Mouse (Mus musculus) embryo, embryonic 9.5 days (tissue): ENCODE results near the gene Rgl2.
"Not testable (repeated sequence)": the region's sequence is repeated elsewhere in the genome, so short reads cannot be mapped to it uniquely, and the experiment has no call there.

Source experiments
- DNase-seq: peaks from one replicate; pipeline ENCODE4 v3.0.0-alpha.2; 2017; ENCODE audit errors: extremely low spot score

The Rgl2 gene

DNA sequence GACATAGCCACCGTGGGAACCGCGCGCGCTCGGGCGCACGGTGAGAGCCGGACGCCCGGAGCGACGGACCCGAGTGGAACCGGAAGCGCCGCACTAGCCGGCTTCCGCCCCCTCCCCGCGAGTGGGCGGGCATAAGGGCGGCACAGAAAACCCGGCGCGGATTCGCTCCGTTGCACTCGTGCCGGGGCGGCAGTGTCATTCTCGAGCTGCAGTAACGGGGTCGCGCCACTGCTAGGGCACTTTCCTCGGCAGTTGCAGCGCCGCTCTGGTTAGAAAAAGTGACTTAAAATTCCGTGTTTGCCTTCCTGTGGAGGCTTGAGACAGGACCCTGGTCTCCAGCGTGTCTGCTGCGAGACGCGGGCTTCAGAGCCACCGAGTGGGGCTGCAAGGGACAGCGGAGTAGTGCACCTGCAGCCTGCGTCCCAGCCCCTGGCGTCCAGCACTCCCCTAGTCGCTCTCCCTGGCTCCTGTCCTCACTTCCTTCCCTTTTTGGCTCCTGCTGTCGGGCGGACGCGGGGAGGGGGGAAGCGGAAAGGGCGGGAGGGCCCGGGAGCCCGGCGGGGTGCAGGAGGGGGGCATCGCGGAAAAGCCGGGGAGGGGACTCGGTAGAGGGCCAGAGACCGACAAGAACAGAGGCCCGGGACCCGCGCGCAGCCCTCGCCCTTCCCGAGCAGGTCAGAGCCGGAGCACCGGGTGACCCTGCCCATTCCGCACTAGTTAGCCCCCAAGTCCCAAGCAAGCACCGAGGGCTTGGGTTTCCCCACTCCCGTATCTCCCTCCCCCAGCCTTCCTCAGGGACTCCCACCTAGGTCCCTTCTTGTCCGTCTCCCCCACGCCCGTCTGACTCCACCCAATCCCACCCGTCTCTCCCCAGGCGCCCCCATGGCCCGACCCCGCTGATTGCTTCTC lies at the start of gene Rgl2:
Rgl2 (plus strand) TSS at position 173 of the 909 bp plus-strand sequence.
- peak; percentile 97 for DNase-seq

DNA sequence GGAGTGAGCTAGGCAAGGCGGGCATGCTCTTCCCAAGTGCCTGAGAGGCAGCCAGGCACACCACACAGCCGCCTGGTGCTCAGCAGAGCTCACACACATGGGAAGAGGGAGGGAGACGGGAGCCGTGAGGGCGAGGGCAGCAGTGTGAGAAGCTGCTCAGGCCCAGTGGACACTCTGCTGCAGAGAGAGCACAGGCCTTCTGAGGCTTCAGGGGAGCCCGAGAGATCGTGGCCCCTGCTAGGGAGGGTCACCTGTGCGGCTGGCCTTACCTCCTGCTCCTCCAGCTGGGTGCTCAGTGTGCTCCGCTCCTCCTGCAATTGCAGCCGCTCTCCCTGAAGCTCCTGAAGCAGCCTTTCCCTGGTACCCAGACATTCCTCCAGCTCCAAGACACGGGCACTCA lies 45.0 kb upstream of the Rgl2 start:
- not testable (repeated sequence) for DNase-seq

DNA sequence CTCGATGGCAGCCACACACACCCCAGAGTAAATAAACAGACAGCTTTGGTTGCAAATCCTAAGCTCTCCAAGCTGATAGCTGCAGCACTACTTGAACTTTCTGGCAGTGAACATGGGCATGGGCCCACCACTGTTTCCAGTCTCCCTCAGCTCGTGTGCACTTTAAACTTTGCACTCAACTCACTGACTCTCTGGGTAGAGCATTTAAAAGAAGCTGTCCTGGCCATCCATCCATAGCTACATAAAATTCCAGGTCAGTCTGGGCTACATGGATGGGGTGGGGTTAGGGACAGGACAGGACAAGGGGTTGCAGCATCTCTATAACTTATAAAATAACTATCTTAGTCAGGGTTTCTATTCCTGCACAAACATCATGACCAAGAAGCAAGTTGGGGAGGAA lies 41.5 kb upstream of the Rgl2 start:
- not testable (repeated sequence) for DNase-seq

DNA sequence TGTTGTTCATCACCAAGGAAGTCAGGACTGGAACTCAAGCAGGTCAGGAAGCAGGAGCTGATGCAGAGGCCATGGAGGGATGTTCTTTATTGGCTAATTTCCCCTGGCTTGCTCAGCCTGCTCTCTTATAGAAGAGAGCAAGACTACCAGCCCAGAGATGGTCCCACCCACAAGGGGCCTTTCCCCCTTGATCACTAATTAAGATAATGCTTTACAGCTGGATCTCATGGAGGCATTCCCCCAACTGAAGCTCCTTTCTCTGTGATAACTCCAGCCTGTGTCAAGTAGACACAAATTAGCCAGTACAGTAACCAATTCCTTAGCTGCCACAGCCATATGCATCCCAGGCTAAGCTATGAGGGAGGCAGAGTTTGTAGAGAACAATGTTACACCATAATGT lies 41.1 kb upstream of the Rgl2 start:
- not testable (repeated sequence) for DNase-seq

DNA sequence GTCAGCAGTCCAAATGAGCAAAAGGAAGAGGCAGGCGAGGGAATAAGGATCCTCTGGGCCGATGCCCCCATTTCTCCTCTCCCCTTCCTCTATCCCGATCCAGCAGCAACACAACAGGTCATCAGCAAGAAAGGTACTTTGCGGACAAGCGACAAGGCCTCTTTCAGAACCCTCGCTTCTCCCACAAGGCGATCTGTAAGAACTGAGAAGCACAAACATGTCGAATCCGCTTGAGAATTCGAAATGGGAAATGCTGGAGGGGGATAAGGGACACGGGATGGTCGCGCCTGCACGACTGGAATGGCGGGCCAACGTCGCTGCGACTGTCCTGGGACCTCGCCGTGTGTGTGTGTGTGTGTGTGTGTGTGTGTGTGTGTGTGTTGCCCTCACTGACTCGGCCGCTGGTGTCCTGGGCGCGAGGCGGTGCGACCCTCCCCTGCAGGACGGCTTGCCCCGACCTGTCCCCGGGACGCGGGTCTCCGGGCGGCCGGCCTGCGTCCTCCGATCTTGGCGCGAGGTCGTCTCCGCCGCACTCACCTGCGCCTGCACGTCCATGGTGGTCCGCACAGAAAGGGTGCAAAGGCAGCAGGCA lies 39.3 kb upstream of the Rgl2 start:
- not testable (repeated sequence) for DNase-seq

DNA sequence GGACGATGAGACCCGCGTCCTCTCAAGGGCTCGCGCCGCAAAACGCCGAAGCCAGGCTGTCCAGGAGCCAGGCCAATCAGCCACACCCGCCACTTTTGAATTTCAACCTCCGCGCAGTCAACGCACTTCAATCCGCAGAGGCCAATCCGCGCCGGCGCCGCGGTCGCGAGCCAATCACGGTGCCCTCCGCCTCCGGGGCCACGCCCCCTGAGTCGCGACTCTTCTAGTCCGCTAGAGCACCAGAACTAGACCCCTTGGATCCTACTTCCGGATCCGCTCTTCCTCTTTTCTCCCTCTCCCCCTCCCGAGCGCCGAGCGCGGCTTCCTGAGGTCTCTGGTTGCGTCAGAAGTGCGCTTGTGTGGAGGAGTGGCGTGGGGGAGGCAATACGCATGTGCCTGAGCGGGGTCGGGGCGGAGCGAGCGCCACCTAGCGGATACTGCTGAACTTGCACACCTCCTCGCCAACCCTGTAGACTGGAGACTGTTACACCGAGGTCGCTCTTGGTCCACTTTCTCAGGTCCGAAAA lies 38.7 kb upstream of the Rgl2 start, which contains the start of gene Kifc1:
Kifc1 (minus strand) TSS at position 129 of the 527 bp plus-strand sequence.
- peak; percentile 100 for DNase-seq

DNA sequence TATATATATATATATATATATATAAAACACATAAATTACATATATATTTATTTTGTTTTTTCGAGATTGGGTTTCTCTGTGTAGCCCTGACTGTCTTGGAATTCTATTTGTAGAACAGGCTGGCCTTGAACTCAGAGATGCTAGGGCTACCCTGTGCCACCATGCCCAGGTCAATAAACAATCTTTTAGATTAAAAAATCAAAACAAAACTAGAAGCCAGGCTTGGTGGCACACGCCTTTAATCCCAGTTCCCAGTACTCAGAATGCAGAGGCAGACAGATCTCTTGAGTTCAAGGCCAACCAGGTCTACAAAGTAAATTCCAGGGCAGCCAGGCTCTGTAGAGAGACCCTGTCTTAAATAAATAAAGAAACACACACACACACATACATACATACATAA lies 38.0 kb upstream of the Rgl2 start:
- DNase-seq = no peak

DNA sequence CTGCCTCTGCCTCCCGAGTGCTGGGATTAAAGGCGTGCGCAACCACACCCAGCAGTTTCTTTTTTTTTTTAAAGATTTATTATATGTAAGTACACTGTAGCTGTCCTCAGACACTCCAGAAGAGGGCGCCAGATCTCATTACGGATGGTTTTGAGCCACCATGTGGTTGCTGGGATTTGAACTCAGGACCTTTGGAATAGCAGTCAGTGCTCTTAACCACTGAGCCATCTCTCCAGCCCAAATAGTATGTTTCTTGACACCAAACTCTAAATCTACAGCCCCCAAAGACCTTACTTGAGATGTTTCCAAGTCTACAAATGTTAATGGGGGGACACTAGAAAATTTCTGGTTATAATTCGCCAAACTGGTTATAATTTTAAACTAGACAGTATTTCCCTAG lies 37.5 kb upstream of the Rgl2 start:
- DNase-seq = not testable (repeated sequence)

DNA sequence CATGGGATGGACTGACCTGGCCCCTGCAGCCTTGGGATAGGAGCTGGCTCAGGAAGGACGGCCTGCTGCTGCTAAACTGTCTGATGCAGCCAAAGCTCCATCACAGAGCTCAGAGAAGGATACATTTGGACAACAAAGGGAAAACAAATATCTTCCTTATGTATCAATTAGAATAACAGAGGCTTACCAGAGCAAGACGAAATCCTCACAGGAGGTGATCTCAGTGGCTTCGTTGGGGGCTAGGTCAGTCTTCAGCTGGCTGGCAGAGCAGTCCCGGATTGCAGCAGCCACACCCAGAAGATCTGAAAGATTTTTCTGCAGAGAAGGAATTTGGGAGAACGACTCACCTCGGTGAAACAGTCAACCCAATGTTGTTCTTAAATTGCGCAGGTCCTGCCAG lies 36.9 kb upstream of the Rgl2 start:
- no peak for DNase-seq

DNA sequence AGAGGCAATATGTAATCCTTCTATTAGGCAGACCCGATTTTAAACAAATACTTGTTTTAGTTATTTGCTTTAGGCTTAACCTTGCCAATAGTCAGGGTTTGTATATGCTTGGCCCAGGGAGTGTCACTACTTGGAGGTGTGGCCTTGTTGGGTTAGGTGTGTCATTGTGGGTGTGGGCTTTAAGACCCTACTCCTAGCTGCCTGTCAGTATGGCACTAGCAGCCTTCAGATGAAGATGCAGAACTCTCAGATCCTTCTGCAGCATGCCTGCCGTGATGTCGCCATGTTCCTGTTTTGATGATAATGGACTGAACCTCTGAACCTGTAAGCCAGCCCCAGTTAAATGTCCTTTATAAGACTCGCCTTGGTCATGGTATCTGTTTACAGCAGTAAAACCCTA lies 36.3 kb upstream of the Rgl2 start:
- DNase-seq = not testable (repeated sequence)

DNA sequence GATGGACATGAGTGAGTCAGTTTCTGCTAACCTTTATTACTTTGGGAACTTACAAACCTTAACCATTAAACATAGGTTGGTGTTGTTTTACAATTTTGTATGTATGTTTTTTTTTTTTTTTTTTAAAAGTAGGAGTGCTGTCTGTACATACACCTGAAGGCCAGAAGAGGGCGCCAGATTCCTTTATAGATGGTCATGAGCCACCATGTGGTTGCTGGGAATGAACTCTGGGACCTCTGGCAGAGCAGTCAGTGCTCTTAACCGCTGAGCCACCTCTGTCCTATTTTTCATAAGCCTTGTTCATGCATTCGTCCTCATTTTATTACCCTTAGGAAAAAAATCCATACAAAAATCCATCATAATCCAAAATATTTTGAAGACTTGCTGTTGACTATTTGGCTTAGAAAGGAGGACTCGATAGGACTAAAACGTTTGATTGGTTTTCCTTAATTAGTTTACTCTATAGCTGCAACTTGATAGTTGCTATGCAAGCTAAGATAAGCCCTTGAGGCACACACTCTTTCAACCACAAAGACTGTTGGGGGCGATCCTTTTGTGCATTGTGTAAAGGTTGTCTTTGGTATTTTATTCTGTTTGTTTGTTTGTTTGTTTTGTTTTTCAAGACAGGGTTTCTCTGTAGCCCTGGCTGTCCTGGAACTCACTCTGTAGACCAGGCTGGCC lies 32.1 kb upstream of the Rgl2 start:
- peak; percentile 45 for DNase-seq

DNA sequence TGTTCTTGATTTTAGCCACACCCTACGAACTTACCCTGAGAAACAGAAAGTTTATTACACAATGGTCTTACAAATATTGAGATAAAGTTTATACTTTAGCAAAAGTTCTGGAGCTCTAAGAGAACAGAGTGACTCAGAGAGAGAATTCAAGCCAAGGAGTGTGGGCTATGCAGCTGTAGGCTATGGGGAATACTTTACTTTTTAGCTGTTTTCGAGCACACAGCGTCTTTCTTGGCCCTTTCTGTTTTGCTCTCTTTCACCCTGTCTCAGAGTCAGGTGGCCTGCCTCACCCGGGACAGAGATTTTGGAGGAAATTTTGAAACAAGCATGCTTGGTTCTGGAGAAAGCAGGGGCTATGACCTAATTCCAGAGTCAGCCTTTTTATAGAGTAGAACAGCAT lies 31.1 kb upstream of the Rgl2 start:
- DNase-seq = not testable (repeated sequence)

DNA sequence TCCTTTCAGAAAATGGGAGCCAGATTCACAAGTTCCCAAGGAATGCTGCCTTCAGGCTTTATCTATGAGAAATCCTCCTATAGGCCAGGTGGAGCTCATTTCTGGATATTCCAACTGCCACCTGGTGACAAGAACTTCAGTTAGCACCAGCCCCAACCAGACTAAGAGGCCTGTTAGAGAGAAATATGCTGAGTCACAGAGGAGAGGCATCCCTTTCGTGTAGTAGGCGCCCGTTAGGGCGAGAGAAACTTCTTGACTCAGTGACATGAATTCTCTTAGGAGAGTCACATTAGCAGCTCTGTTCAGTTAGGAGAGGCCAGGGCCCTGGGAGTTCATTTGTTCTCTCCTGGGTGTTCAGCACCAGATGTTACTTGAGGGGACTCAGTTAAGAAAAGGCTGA lies 29.7 kb upstream of the Rgl2 start:
- DNase-seq = no peak

DNA sequence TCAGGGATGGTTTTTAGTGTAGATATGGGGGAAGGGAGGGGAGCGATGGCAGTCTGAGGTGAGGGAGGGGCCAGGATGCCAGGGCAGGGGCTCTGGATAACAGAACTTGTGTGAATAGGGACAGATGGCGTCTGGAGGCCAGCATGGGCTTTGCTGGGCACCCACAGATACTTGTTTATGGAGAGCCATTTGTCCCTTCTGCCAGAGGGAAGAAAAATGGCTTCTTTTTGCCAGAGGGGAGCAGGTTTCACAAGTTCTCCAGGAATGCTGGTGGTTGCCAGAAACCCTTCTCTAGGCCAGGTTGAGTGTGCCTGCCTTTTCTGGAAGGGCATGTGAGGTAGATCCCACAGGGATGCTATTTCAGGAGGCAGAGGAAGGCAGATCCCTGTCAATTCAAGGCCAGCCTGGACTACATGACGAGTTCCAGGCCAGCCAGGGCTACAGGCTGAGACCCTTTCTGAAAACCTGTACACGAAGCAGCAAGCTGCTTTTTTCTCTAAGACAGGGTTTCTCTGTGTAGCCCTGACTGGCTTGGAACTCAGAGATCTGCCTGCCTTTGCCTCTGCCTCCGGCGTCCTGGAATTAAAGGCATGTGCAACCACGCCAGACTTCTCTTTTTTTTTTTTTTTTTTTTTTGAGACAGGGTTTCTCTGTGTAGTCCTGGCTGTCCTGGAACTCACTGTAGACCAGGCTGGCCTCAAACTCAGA lies 28.9 kb upstream of the Rgl2 start:
- DNase-seq = no peak

DNA sequence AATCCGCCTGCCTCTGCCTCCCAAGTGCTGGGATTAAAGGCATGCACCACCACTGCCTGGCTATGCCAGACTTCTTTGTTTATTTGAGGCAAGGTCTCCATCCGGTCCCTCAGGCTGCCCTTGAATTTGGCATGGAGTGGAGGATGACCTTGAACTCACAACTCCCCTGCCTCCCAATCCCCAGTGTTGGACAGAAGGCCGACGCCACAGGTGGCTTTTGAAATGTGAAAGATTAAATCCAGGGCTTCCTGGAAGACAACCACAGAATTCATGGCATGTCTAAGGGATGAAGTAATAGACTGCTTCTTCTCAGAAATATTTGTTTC lies 28.4 kb upstream of the Rgl2 start:
- DNase-seq = no peak

DNA sequence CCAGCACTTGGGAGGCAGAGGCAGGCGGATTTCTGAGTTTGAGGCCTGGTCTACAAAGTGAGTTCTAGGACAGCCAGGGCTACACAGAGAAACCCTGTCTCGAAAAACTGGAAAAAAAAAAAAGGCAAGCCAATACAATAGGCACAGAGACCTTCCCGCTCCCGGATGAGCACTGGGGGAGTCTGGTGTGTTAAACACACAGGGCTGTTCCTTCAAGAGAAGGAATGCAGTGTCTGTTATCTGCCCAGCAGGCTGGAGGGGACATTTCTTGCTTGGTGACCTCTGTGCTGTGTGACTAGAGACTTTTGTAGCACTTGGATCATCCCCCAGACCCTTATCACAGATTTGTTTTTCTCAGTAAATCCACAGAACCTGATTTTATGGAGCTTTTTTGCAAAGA lies 27.7 kb upstream of the Rgl2 start:
- no peak for DNase-seq

DNA sequence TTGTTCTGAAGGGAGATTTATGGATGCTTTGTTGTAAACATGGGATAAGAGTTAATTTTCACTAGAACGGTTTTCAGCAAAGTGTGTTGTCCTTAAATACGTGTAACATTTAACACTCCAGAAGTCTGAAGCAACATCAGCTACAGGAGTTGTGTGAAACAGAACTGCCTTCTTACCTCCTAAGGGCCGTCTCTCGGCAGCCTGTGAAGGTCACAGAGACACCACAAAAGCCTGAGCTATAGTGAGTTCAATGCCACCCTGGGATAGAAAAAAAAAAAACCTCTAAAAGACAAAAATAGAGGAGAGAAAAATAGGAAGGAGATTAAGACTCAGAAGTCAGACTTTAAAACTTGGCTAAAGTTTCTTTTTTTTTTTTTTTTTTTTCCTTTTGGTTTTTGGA lies 27.3 kb upstream of the Rgl2 start:
- no peak for DNase-seq

DNA sequence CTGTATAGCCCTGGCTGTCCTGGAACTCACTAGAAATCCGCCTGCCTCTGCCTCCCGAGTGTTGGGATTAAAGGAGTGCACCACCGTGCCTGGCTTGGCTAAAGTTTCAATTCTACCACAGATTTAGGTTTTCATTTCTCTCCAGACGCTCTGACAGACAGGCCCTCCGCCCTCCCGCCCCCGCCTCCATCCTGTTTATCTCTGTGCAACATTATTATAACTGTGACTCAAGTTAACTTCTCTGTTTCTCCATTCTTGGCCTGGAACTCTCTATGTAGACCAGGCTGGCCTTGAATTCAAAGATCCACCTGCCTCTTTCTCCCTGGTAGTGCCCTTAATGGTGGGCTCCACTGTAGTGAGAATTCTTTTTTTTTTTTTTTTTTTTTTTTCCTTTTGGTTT lies 26.9 kb upstream of the Rgl2 start:
- no peak for DNase-seq

DNA sequence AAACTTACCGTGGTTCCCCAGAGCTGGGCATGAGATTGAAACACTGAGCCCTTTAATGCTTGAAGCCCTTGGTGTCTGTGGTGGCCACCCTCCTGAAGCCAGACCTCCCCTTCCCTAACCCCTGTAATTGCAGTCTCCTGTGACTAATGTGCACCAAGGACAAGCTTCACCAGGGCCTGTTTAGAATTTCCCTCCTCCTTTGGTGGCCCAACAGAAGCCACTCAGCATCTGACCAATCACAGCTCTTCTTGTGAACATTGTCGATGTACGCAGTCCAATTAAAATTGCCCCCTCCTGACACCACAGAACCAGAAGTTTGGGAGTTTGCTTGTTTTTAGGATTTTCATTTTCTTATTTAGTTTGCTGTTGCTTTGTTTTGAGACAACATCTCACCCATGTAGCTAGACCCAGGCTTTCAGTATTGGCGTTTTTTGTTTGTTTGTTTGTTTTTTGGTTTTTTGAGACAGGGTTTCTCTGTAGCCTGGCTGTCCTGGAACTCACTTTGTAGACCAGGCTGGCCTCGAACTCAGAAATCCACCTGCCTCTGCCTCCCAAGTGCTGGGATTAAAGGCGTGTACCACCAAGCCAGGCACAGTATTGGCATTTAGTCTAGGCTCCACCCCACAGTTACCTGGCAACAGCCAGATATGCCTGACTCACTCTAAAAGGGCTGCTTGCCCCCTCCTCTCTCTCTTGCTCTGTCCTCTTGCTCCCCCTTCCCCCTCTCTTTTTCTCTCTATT lies 25.3 kb upstream of the Rgl2 start:
- DNase-seq = not testable (repeated sequence)

DNA sequence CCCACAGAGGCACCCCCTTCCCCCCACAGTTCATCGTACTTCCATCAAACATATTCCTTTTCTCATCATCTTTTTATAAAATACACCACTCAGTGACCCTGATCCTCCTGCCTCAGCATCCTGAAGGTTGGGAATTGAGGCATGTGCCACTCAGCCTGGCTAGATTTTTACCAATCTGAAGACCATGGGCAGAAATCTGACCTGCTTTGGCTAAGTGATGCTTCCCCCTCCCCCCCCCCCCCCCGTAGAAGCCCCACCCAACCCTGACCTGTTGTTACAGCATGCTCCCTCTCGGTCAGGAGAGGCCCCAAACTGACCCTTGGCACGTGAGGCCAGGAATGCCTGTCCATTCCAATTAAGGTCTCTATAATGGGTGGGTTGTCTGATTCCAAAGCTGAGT lies 24.5 kb upstream of the Rgl2 start, which contains the start of gene Platr17:
Platr17 (plus strand) TSS at position 301 of the 400 bp plus-strand sequence.
- DNase-seq = not testable (repeated sequence)
